Mouse (Mus musculus): ENCODE data around the gene Pax6. TPM values are rescaled to one million over a fixed set of nuclear protein-coding genes. Genes with fewer than 3 reads are reported as not detected.

Gene Pax6
- polyA plus RNA-seq, 1 experiment from 2014 or later = 2.5 TPM

GRCm38 (mm10) chr2:105673054-105673453 lies 4.4 kb downstream of the Pax6 start:
- Histone ChIP-seq H3K4me3 (replicated peaks) (no peak overlapping the region), H3K4me1 (peaks cover 19% of the 10 kb centered on the region), H3K4me2 (no peak overlapping the region), H3K9me3 (no peaks in the 10 kb centered on the region), H3K36me3 (no peaks in the 10 kb centered on the region), H3K27me3 (replicated peaks) (peaks cover 97% of the 10 kb centered on the region), H3K9ac (no peak overlapping the region), H3K27ac (no peak overlapping the region)
- 3% methylated on average over 6 of the region's 6 CpGs for WGBS
- no peak for ATAC-seq (ENCODE audit: insufficient read depth, low FRiP score, low read depth)

GRCm38 (mm10) chr2:105673631-105674060 lies 4.9 kb downstream of the Pax6 start:
- Histone ChIP-seq H3K36me3 (no peaks in the 10 kb centered on the region), H3K4me3 (replicated peaks) (peak overlapping the region; percentile 17; the same call in 1 of the 2 replicates), H3K9me3 (no peaks in the 10 kb centered on the region), H3K4me1 (peaks cover 19% of the 10 kb centered on the region), H3K4me2 (peak overlapping the region; percentile 25), H3K27ac (no peak overlapping the region), H3K9ac (no peak overlapping the region), H3K27me3 (replicated peaks) (peaks cover 93% of the 10 kb centered on the region)
- 5% methylated on average over 10 of the region's 10 CpGs for WGBS
- ATAC-seq (ENCODE audit: insufficient read depth, low FRiP score, low read depth) = no peak

- no peaks in the 10 kb centered on the region for H3K9me3 ChIP-seq
- H3K27me3 ChIP-seq (replicated peaks) = peaks cover 93% of the 10 kb centered on the region
- peak overlapping the region; percentile 47 for H3K4me2 ChIP-seq
- H3K4me3 ChIP-seq (replicated peaks) = peak overlapping the region; percentile 28
- H3K27ac ChIP-seq = no peak overlapping the region
- no peak overlapping the region for H3K9ac ChIP-seq
- peaks cover 19% of the 10 kb centered on the region for H3K4me1 ChIP-seq
- no peak for ATAC-seq (ENCODE audit: insufficient read depth, low FRiP score, low read depth)
- no peaks in the 10 kb centered on the region for H3K36me3 ChIP-seq
- 2% methylated on average over 36 of the region's 36 CpGs for whole genome bisulfite sequencing
These were observed 5.6 kb downstream of the Pax6 start for GRCm38 (mm10) chr2:105674061-105674874.

- peak overlapping the region; percentile 28 for H3K4me3 ChIP-seq (replicated peaks)
- WGBS = under 1% methylated on average over 48 of the region's 49 CpGs
- H3K36me3 ChIP-seq = no peaks in the 10 kb centered on the region
- H3K4me1 ChIP-seq = peaks cover 19% of the 10 kb centered on the region
- peak; percentile 32 for ATAC-seq (ENCODE audit: insufficient read depth, low FRiP score, low read depth)
- no peak overlapping the region for H3K9ac ChIP-seq
- H3K27me3 ChIP-seq (replicated peaks) = peaks cover 93% of the 10 kb centered on the region
- no peak overlapping the region for H3K27ac ChIP-seq
- H3K9me3 ChIP-seq = no peaks in the 10 kb centered on the region
- peak overlapping the region; percentile 47 for H3K4me2 ChIP-seq
These were observed 6.4 kb downstream of the Pax6 start for GRCm38 (mm10) chr2:105674875-105675729.

GRCm38 (mm10) chr2:105675730-105676079 lies 7.0 kb downstream of the Pax6 start:
- no peak overlapping the region for H3K9ac ChIP-seq
- no peaks in the 10 kb centered on the region for H3K9me3 ChIP-seq
- peaks cover 93% of the 10 kb centered on the region for H3K27me3 ChIP-seq (replicated peaks)
- no peak for ATAC-seq (ENCODE audit: insufficient read depth, low FRiP score, low read depth)
- peak overlapping the region; percentile 28 for H3K4me3 ChIP-seq (replicated peaks)
- no peaks in the 10 kb centered on the region for H3K36me3 ChIP-seq
- H3K4me2 ChIP-seq = peak overlapping the region; percentile 47
- no peak overlapping the region for H3K27ac ChIP-seq
- WGBS = under 1% methylated on average over 11 of the region's 11 CpGs
- peaks cover 19% of the 10 kb centered on the region for H3K4me1 ChIP-seq

GRCm38 (mm10) chr2:105676080-105676908 lies 7.6 kb downstream of the Pax6 start:
- ATAC-seq (ENCODE audit: insufficient read depth, low FRiP score, low read depth) = no peak
- peaks cover 93% of the 10 kb centered on the region for H3K27me3 ChIP-seq (replicated peaks)
- no peaks in the 10 kb centered on the region for H3K36me3 ChIP-seq
- H3K27ac ChIP-seq = no peak overlapping the region
- no peak overlapping the region for H3K9ac ChIP-seq
- WGBS = under 1% methylated on average over 77 of the region's 77 CpGs
- no peaks in the 10 kb centered on the region for H3K9me3 ChIP-seq
- peak overlapping the region; percentile 16 for H3K4me3 ChIP-seq (replicated peaks)
- peaks cover 19% of the 10 kb centered on the region for H3K4me1 ChIP-seq
- H3K4me2 ChIP-seq = peak overlapping the region; percentile 47

GRCm38 (mm10) chr2:105676909-105677433 lies 8.3 kb downstream of the Pax6 start:
- no peak overlapping the region for H3K27ac ChIP-seq
- no peaks in the 10 kb centered on the region for H3K36me3 ChIP-seq
- H3K9me3 ChIP-seq = no peaks in the 10 kb centered on the region
- H3K27me3 ChIP-seq (replicated peaks) = peaks cover 93% of the 10 kb centered on the region
- H3K4me2 ChIP-seq = no peak overlapping the region
- WGBS = 2% methylated on average over 11 of the region's 11 CpGs
- ATAC-seq (ENCODE audit: insufficient read depth, low FRiP score, low read depth) = no peak
- H3K4me1 ChIP-seq = peaks cover 19% of the 10 kb centered on the region
- H3K4me3 ChIP-seq (replicated peaks) = peak overlapping the region; percentile 16; the same call in 1 of the 2 replicates
- no peak overlapping the region for H3K9ac ChIP-seq

GRCm38 (mm10) chr2:105677434-105678105 lies 8.9 kb downstream of the Pax6 start:
- 2% methylated on average over 11 of the region's 11 CpGs for WGBS
- Histone ChIP-seq H3K27ac (no peak overlapping the region), H3K4me3 (replicated peaks) (no peak overlapping the region), H3K27me3 (replicated peaks) (peaks cover 93% of the 10 kb centered on the region), H3K4me2 (no peak overlapping the region), H3K9me3 (no peaks in the 10 kb centered on the region), H3K36me3 (no peaks in the 10 kb centered on the region), H3K9ac (no peak overlapping the region), H3K4me1 (peaks cover 19% of the 10 kb centered on the region)
- no peak for ATAC-seq (ENCODE audit: insufficient read depth, low FRiP score, low read depth)

- Histone ChIP-seq H3K36me3 (no peaks in the 10 kb centered on the region), H3K4me3 (replicated peaks) (no peak overlapping the region), H3K4me2 (no peak overlapping the region), H3K9me3 (no peaks in the 10 kb centered on the region), H3K4me1 (peaks cover 19% of the 10 kb centered on the region), H3K27me3 (replicated peaks) (peaks cover 93% of the 10 kb centered on the region), H3K27ac (no peak overlapping the region), H3K9ac (no peak overlapping the region)
- WGBS = 9% methylated on average over 4 of the region's 4 CpGs
- no peak for ATAC-seq (ENCODE audit: insufficient read depth, low FRiP score, low read depth)
These were observed 9.6 kb downstream of the Pax6 start for GRCm38 (mm10) chr2:105678306-105678705.

DNA sequence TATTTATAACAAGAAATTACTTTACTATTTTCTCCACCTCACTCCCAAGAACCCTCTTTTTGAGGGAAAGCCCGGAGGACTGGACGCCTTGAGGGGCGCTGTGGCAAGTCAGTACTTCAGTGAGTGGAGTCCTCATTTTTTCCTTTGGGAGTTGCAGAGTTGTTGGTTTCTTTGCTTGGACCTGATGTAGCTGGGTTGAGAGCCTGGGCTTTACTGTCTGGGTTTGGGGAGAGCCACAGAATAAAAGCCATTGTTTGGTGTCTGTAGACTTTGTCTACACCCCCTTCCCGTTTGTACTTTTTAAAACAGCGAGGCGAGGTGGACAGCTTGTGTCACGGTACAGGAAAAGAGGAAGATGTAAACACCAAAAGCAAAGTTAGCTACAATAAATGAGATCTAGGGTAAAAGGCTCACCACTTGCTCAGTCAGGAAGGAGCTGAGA lies 10.2 kb downstream of the Pax6 start:
- under 1% methylated on average over 7 of the region's 7 CpGs for WGBS

GRCm38 (mm10) chr2:105679331-105679730 lies 10.6 kb downstream of the Pax6 start:
- Histone ChIP-seq H3K36me3 (no peaks in the 10 kb centered on the region), H3K4me3 (replicated peaks) (no peak overlapping the region), H3K4me1 (peaks cover 19% of the 10 kb centered on the region), H3K27ac (no peak overlapping the region), H3K9ac (no peak overlapping the region), H3K27me3 (replicated peaks) (peaks cover 88% of the 10 kb centered on the region), H3K9me3 (no peaks in the 10 kb centered on the region), H3K4me2 (no peak overlapping the region)
- WGBS = 5% methylated on average over 2 of the region's 2 CpGs
- no peak for ATAC-seq (ENCODE audit: insufficient read depth, low FRiP score, low read depth)

More for the DNA sequence above, 10.2 kb downstream of the Pax6 start:
- no peak for ATAC-seq (ENCODE audit: insufficient read depth, low FRiP score, low read depth)
- peaks cover 90% of the 10 kb centered on the region for H3K27me3 ChIP-seq (replicated peaks)
- no peaks in the 10 kb centered on the region for H3K36me3 ChIP-seq
- H3K4me3 ChIP-seq (replicated peaks) = no peak overlapping the region
- H3K27ac ChIP-seq = no peak overlapping the region
- H3K9me3 ChIP-seq = no peaks in the 10 kb centered on the region
- peaks cover 19% of the 10 kb centered on the region for H3K4me1 ChIP-seq
- H3K9ac ChIP-seq = no peak overlapping the region
- H3K4me2 ChIP-seq = no peak overlapping the region

Data from stomach, embryonic 15.5 days (tissue).